Mouse (Mus musculus): ENCODE measurements around the gene AC131692.1.

AC131692.1 gene

DNA sequence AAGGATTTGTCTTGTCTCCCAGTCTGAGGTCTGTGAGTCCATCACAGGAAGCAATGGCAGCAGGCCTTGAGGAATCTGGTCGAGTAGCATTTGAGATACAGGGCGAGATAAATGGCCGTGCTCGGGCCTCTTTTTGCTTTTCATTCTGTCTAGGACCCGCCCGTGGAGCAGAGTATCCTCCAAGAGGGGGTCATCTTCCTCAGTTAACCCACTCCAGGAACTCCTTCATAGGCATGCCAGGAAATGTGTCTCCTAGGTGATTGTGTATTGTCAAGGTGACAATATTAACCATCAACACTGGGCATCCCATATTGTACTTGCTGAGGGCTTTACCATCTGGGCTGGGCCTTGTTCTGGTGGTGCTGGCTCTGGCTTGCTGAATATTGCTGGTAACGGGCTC, at the start of gene AC131692.1:
AC131692.1 (plus strand) TSS at position 301 of the 400 bp plus-strand sequence.
- DNase-seq (ENCODE audit: low read depth, low spot score) = no peak

DNA sequence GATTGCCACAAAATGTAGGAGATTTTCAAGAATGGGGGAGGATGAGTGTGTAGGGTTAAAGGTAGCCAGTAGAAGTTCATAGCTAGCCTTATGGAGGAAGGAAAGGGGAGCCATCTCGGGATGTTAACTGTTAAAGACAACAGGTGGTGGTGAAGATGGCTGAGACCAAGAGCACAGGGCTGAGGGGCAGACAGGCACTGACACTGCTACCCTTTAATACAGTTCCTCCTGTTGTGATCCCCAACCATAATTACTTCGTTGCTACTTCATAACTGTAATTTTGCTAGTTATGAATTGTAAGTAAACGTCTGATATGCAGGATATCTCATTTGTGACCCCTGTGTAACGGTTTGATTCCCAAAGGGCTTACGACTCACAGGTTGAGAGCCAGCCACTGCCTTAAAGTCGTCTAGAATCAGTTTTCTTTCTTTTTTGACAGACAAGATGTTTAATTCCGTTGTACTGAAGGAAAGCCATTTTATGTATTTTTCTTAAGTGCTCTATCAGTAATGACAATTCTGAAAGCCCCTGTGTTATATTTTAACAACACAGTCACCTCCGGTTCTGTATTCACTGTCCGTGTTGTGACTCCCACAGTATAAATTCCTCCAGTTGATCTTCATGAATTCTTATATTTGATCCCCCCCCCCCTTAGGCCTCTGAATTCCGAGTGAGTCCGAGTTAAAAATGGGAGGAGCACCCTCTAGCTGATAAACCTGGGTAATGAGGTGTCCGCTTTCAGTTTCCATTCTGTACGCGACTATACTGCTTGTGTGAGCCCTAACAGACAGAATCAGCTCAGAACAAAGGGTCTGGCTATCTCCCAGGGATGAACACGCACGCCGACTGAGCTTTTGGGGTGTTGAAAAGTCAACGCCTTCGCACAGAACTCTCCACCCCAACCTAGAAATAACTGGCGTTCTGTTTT, 48.6 kb upstream of the AC131692.1 start:
- DNase-seq (ENCODE audit: low read depth, low spot score) = no peak

DNA sequence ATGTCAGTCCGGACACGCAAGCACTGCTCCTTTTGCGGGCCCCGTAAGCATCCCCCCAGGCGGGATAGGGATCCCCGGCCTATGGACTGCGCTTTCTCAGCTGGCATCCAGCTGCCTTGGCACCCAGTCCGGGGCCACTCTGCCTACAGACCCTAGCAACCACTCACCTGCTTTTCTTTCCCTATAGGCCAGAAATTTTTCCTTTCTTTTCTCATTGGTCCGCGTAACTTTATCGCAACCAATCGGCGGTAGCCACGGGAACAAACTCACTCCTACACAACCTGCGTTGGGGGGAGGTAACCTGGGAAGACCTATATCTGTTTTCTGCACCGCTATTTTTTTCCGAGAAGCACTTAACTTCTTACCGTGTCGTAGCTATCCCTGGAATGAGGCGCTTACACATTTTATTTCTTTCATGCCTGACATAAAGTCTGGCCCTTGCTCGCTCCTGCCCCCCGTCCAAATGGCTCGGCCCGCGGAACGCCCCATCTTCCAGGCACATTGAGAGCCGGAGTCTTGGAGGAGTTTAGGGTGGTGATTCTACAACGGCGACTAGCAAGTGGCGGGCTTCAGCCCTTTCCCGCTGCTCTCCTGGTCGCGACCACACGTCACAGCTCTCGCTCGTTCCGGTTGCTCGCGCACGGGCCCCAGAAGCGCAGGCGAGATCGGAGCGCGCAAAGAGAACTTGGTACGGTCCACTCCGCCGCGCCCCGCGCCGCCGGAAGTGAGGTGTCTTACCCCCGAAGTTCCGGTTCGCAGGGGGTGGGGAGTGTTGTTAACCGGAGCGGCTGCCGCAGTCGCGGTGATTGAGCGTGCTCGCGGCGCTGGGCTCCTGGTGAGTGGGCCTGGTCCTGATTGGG, 47.7 kb upstream of the AC131692.1 start, which contains the start of gene Syvn1:
Syvn1 (plus strand) TSS at position 283 of the 860 bp plus-strand sequence.
- DNase-seq (ENCODE audit: low read depth, low spot score) = peak; percentile 96

- DNase-seq (ENCODE audit: low read depth, low spot score) = no peak
Observed at GRCm38 (mm10) chr19:6047154-6047898, 46.9 kb upstream of the AC131692.1 start.

DNA sequence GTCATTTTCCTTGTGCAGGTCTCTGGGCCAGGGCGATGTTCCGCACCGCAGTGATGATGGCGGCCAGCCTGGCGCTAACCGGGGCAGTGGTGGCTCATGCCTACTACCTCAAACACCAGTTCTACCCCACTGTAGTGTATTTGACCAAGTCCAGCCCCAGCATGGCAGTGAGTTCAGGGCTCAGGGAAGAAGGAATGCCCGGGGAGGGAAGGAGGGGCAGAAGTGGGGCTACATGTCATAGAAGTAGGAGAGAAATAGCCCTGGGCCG, 46.4 kb upstream of the AC131692.1 start:
- no peak for DNase-seq (ENCODE audit: low read depth, low spot score)

DNA sequence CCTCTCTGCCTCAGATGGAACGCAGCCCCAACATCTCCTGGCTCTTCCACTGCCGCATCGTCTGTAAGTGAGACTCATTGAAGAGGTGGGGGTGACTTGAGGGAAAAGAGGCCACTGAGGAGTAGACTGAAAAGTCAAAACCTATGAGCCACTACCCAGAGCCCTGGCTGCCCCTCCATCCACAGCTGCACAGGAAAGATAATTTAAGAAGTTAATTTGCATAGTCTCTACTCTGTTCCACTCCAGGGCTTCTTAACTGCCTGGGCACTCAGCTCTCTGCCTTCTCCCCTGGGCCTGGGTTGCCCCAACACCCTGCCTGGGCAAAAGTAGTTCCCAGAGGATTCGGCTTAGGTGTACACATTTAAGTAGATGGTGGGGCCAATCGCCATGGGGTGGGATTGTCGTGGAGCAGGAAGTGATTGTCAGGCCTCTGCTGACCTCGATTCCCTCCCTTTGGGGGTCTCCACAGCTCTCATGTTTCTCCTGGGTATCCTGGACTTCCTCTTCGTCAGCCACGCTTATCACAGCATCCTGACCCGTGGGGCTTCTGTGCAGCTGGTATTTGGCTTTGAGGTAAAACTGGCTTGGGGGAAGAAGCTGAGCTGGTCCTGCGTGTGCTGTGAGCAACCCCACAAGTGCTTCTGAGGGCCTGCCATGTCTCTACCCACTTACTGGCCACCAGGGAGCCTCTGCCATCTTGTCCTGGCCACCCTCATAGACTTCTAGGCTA, 45.4 kb upstream of the AC131692.1 start:
- DNase-seq (ENCODE audit: low read depth, low spot score) = no peak

DNA sequence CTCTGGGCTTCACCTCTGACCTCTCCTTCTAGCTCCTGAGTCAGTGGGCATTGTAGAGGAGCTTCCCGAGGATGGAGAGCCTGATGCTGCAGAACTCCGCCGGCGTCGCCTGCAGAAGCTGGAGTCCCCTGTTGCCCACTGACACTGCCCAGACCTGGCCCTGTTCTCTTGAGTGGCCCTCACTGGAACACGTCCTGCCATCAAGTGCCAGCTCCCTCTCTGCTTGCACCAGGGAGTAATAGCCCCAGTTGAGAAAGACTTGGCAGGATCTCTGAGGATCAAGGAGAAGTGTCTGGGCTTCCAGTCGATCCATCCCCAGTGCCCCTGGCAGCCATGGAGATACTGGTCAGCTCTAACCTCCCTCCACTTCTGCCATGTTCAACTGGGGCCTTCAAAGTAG, 41.7 kb upstream of the AC131692.1 start:
- no peak for DNase-seq (ENCODE audit: low read depth, low spot score)

- no peak for DNase-seq (ENCODE audit: low read depth, low spot score)
Observed at GRCm38 (mm10) chr19:6054296-6054695, 39.9 kb upstream of the AC131692.1 start.

DNA sequence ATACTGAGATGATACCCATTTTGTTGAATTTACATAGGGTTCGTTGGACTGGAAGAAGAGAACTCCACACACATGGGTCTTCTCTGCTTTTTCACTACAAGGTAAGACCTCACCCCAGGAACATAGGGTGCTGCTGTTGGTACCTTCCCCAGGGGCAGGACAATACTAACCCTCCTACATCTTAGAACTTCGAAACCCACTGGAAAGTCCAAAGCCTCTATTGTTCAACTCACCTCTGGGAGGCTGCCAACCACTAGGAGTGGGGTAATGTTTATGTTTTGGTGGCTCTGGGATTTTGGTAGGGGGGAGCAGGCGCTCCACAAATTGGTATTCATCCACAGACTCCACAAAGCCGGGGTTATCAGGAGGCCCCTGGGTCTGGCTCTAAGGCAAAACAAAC, 37.5 kb upstream of the AC131692.1 start:
- no peak for DNase-seq (ENCODE audit: low read depth, low spot score)

DNA sequence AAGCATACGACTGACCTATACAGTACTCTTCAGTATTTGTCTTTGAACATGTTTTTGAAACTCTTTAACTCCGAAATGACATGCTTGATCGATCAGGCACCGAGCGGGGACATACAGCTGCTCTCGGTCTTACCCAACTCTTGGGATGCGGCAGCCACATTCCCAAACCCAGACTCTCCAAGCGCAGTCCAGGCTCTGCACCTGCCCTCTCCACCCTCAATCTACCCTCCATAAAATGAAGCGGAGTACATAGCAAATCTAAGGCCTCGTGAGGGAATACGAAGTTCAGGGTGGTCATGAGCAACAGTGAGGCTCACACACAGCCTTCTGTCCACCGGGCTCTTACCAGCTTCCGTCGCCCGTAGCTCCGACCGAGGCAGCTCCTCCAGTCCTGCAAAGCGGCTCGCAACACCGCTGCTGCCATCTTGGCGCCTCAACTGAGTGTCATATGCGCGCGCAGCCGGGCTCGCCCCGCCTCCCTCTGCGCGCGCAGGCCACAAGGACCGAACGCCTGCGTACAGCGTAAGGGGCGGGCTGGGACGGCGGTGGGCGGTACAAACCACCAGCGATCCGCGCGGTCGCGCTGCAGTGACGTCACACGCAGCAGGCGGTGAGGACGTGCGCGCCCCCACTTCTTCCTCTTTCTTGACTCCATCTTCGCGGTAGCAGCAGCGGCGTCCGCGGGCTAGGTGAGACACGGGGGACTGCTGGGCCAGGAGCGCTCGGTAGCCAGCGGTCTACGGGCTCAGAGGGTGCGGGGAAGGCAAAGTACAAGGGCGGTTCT, 36.7 kb upstream of the AC131692.1 start, which contains the start of the genes Mrpl49 and Fau:
Mrpl49 (minus strand) TSS at position 473 of the 784 bp plus-strand sequence.
Fau (plus strand) TSS at position 532 of the 784 bp plus-strand sequence.
- peak; percentile 99 for DNase-seq (ENCODE audit: low read depth, low spot score)

DNA sequence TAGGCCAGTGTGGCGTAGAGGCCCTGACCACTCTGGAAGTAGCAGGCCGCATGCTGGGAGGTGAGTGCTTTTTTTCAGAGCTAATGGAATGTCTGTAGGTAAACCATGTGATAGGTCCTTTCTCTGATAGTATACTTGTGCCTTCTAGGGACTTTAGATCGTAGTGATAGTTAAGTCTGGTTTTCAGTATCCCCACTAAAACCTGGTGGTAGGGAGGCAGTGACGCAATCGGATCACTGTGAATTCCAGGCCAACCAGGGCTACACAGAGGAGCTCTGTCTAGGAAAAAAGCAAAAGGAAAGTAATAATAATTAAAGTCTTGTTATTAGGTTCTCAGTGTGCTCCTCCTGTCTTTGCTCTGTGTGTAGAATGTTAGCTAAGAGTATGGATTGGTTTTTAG, 35.7 kb upstream of the AC131692.1 start:
- DNase-seq (ENCODE audit: low read depth, low spot score) = no peak

DNA sequence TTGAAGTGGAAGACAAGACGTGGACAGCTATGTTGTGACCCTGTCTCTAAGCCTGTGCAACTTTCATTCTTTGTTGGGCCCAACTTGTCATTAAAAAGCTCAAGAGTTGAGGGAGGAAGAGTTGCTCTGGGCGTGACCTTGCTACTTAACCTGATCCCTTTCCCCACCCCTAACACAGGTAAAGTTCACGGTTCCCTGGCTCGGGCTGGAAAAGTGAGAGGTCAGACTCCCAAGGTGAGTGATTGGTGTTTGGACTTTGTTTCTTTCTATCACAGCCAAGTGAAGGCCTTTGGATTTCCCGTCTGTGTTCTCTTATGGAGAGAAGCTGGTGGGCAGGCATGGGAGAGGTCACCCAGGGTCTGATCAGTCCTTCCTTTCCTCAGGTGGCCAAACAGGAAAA, 35.3 kb upstream of the AC131692.1 start:
- no peak for DNase-seq (ENCODE audit: low read depth, low spot score)

GRCm38 (mm10) chr19:6061021-6061533, 33.1 kb upstream of the AC131692.1 start, which contains the start of gene Znhit2:
Znhit2 (plus strand) TSS chr19:6061192.
- DNase-seq (ENCODE audit: low read depth, low spot score) = peak; percentile 94

DNA sequence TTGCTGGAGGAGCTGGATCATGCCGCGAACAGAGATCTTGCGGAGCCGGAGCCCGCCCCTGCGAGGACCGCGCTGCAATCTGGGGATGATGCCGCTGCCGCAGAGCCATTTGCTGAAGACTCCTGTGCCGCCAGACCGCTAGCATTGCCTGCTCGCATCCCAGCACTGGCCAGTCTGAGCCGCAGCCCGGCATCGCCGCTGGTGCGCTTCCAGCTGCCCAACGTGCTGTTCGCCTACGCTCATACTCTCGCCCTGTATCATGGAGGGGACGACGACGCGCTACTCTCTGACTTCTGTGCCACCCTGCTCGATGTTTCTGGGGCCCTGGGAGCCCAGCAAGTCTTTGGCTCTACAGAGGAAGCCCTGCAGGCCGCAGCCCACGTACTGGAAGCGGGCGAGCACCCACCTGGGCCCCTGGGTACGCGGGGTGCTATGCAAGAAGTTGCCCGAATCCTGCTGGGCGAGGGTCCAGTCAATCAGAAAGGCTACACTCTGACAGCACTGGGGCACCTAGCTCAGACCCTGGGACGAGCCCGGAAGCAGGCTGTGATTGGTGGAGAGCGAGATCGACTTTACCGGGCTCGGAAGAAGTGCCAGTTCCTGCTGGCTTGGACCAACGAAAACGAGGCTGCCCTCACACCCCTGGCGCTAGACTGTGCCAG, 32.4 kb upstream of the AC131692.1 start:
- peak; percentile 54 for DNase-seq (ENCODE audit: low read depth, low spot score)

DNA sequence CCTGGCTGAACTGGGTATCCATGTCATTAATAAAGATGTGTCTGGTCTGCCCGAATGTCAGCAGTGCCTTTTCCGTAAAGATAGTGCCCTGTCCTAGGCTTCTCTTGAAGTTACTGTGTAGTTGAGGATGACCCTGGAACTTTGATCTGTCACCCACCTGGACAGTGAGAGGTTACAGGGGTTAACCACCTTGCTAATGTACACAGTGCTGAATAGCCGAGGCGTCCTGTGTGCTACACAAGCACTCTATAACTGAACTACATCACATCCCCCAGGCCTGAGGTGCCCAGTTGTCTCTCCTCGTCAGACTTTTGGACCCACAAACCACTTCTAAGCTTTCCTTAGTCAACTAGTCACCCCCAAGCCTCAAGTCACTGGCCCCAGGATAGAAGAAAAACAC, 31.8 kb upstream of the AC131692.1 start:
- DNase-seq (ENCODE audit: low read depth, low spot score) = no peak

- DNase-seq (ENCODE audit: low read depth, low spot score) = no peak
Observed at GRCm38 (mm10) chr19:6063081-6063480, 31.1 kb upstream of the AC131692.1 start.

GRCm38 (mm10) chr19:6066571-6066970, 27.6 kb upstream of the AC131692.1 start:
- no peak for DNase-seq (ENCODE audit: low read depth, low spot score)

DNA sequence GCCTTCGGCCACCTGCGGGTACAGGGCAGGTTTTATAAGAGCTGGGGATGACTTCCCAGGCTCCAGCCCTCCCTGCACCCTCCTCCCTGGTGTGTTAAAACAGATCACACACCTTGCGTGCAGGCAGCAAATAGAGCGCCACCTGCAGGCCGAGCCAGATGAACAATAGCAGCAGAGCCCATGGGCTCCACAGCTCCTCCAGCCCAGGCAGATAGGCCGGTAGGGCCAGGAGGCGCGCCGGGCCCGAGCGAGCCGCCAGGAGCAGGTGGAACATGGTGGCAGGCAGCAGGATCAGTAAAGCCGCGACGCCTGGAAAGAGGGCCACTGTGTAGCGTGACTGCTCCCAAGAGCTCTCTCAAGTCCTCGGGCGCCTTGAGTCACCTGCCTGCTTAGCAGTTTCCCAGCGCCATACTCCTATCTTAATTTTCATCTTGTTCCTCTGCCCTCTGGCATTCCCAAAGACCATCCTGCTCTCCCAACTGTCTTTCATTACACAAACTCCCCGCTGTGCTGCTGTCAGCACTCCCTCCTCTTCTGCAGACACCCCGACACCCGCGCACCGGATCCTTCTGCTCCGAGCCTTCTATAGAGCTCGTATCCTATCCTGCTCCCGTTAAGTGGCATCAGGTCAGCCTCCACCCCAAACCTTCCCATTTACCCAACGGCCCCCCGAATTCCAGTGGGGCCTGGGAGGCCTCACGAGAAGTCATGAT, 27.1 kb upstream of the AC131692.1 start:
- DNase-seq (ENCODE audit: low read depth, low spot score) = peak; percentile 89

Measured in mesoderm, embryonic 11.5 days (tissue).